Mouse (Mus musculus): Measurements from ENCODE around the gene Med24.

DNA sequence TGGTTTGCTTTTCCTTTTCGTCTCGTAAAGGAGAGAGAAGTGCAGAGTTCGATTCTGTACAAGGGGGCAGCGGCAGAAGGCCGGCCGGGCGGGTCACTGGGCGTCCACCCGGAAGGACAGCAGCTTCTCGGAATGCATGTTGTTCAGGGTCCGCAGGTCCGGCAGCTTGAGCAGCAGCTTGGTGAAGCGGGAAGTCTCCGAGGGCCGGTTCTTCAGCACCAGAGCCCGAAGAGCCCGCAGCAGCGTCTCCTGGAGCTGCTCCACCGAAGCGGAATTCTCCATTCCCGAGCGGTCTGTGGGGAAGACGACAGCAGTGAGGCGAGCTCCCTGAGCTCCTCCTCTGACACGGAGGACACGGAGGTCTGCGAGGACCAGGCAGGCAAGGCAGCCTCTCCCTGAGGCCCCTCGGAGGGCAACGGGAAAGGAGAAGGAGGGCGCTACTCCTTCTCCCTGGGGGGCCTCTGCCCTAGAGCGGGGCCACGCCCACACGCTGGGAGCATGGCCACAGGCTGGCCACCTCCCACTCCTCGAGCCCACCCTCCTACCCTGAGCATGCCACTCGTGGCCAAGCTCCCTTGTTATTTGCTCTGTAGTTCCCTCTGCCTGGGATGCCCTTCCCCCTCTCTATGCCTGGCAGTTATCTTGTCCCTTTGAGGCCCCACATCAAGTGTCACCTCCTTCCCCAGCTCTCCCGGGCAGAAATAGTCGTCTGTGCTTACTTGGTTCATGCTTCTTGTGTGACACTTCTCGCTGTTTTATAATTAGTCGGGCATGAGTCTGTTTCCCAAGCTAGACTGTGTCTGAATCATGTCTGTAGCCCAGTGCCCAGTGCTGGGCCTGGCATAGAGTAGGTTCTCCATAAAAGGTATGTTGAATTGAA lies 39.1 kb upstream of the Med24 start:
- peak; percentile 48; the same call in 1 of the 2 replicates for TF ChIP-seq POLR2A (IDR thresholded peaks at IDR 0.05; ENCODE audit: extremely low read depth, insufficient read depth, low read length)
- TF ChIP-seq CTCF (IDR thresholded peaks at IDR 0.05; ENCODE audit: extremely low read depth, insufficient read depth, low read length), result no peak
